Mouse (Mus musculus): ENCODE data around the gene 4933416C03Rik.

The 4933416C03Rik gene

GRCm38 (mm10) chr10:116078636-116079035 lies 35.1 kb downstream of the 4933416C03Rik start:
- DNase-seq (ENCODE audit: low read depth, low spot score): no peak

GRCm38 (mm10) chr10:116075954-116076353 lies 37.8 kb downstream of the 4933416C03Rik start:
- no peak for DNase-seq (ENCODE audit: low read depth, low spot score)

Measured in ES-CJ7 (cell line).